Mouse (Mus musculus) cerebellum, adult 9-11 months (tissue): ENCODE data around the gene Abcc8.
A peak's percentile ranks its signal among the peaks of the same experiment; 100 is the strongest.

Source experiments
- DNase-seq: peaks from one replicate; pipeline ENCODE4 v3.0.0; 2022

Gene Abcc8

GRCm38 (mm10) chr7:46154498-46155488 lies 25.0 kb downstream of the Abcc8 start:
- DNase-seq = no peak

GRCm38 (mm10) chr7:46152819-46153351 lies 26.9 kb downstream of the Abcc8 start:
- DNase-seq = no peak

- DNase-seq = no peak
Measured at GRCm38 (mm10) chr7:46147417-46147816, 32.4 kb downstream of the Abcc8 start.

GRCm38 (mm10) chr7:46146675-46147308 lies 33.0 kb downstream of the Abcc8 start:
- no peak for DNase-seq

- peak; percentile 57 for DNase-seq
Measured at GRCm38 (mm10) chr7:46144061-46144460, 35.8 kb downstream of the Abcc8 start.

- DNase-seq = no peak
Measured at GRCm38 (mm10) chr7:46138329-46138930, 41.4 kb downstream of the Abcc8 start.

GRCm38 (mm10) chr7:46133858-46134257 lies 46.0 kb downstream of the Abcc8 start:
- DNase-seq = no peak

- no peak for DNase-seq
Measured at GRCm38 (mm10) chr7:46132229-46132628, 47.6 kb downstream of the Abcc8 start.

GRCm38 (mm10) chr7:46131806-46132205 lies 48.0 kb downstream of the Abcc8 start:
- peak; percentile 83 for DNase-seq

- peak; percentile 58 for DNase-seq
Measured at GRCm38 (mm10) chr7:46131266-46131665, 48.6 kb downstream of the Abcc8 start.

- DNase-seq = no peak
Measured at GRCm38 (mm10) chr7:46130723-46131122, 49.1 kb downstream of the Abcc8 start.

GRCm38 (mm10) chr7:46129463-46130179 lies 50.2 kb downstream of the Abcc8 start:
- DNase-seq = no peak

- no peak for DNase-seq
Measured at GRCm38 (mm10) chr7:46128196-46128595, 51.6 kb downstream of the Abcc8 start.

- no peak for DNase-seq
Measured at GRCm38 (mm10) chr7:46125340-46125739, 54.5 kb downstream of the Abcc8 start.

GRCm38 (mm10) chr7:46124460-46124859 lies 55.4 kb downstream of the Abcc8 start:
- DNase-seq = no peak

GRCm38 (mm10) chr7:46122964-46123363 lies 56.9 kb downstream of the Abcc8 start:
- DNase-seq = no peak

GRCm38 (mm10) chr7:46117035-46117434 lies 62.8 kb downstream of the Abcc8 start:
- DNase-seq = no peak

- DNase-seq = peak; percentile 15
Measured at GRCm38 (mm10) chr7:46116118-46116581, 63.7 kb downstream of the Abcc8 start.

GRCm38 (mm10) chr7:46113435-46113834 lies 66.4 kb downstream of the Abcc8 start:
- peak; percentile 79 for DNase-seq

GRCm38 (mm10) chr7:46111938-46112337 lies 67.9 kb downstream of the Abcc8 start:
- no peak for DNase-seq

GRCm38 (mm10) chr7:46111212-46111817 lies 68.5 kb downstream of the Abcc8 start:
- no peak for DNase-seq

GRCm38 (mm10) chr7:46110079-46110478 lies 69.8 kb downstream of the Abcc8 start:
- no peak for DNase-seq
